Comparison of ENCODE assay signal across 12 mouse cellular contexts in genomic region chr15:25650371-25650770, GRCm38 (mm10). TPM values are rescaled to one million over a fixed set of nuclear protein-coding genes. Genes with fewer than 3 reads are reported as not detected.
A peak's percentile ranks its signal among the peaks of the same experiment; 100 is the strongest.
DNase-seq lines count a peak whose midpoint lies in the region; ATAC-seq and TF ChIP-seq lines count a peak whose summit lies in the region.
"Had no signal": no experiment of that assay in that cellular context is flagged by ENCODE, and none has a peak within 500 bp of the region (broad histone marks: within the 10 kb centered on the region; RNA-seq: fewer than 3 reads in every experiment).

No protein-coding gene starts in this region.

- WGBS in heart, embryonic 16.5 days: 21% methylated on average over 5 of the region's 5 CpGs
- WGBS in liver, embryonic 14.5 days (ENCODE audit: insufficient replicate concordance): 18% methylated on average over 5 of the region's 5 CpGs
- 81% methylated on average over 5 of the region's 5 CpGs for WGBS in forebrain, embryonic 15.5 days

- TF ChIP-seq EP300 in liver, embryonic 14.5 days (IDR thresholded peaks at IDR 0.05; ENCODE audit: low read depth): peak; percentile 59

- DNase-seq in urinary bladder, postnatal 36 days (ENCODE audit: low spot score in 2 of 2): peak; percentile 23 to 31
- DNase-seq in urinary bladder, postnatal 25 days (ENCODE audit: low spot score): no peak
- DNase-seq in liver, embryonic 14.5 days (ENCODE audit: low read depth in 3 of 3, low spot score in 3 of 3): peak; percentile 28 to 42 (median 30)
- DNase-seq in cerebellum, adult 9-11 months: no peak
- DNase-seq: cerebellum, postnatal 14 days; gastrocnemius, postnatal 36 days; kidney, adult 2 months; layer of hippocampus, postnatal 36 days had no signal

- no peak overlapping the region for H3K27ac ChIP-seq in heart, embryonic 16.5 days (ENCODE audit: low read length)
- no peak overlapping the region; the same call in 1 of the 2 replicates for H3K27ac ChIP-seq in liver, embryonic 14.5 days
- H3K27ac ChIP-seq in forebrain, embryonic 15.5 days (replicated peaks): no peak overlapping the region
- H3K27ac ChIP-seq: macrophage had no signal

- peaks cover 13% of the 10 kb centered on the region for H3K4me1 ChIP-seq in heart, embryonic 16.5 days (ENCODE audit: control insufficient read depth, insufficient read depth, low read length)
- peaks cover 6 to 37% of the 10 kb centered on the region in 2 experiments for H3K4me1 ChIP-seq in liver, embryonic 14.5 days (replicated peaks; ENCODE audit: control insufficient read depth in 2 of 2, insufficient read depth in 2 of 2, low read length in 1 of 2)
- H3K4me1 ChIP-seq in forebrain, embryonic 15.5 days: no peaks in the 10 kb centered on the region

- peak; percentile 86 for ATAC-seq in heart, embryonic 16.5 days (replicated peaks; ENCODE audit: extremely low read depth, insufficient read depth, low FRiP score)
- peak; percentile 84 for ATAC-seq in liver, embryonic 14.5 days (ENCODE audit: insufficient read depth)
- ATAC-seq in forebrain, embryonic 15.5 days (replicated peaks): no peak
- no peak for ATAC-seq in frontal cortex, adult (ENCODE audit: low TSS enrichment)

- H3K27me3 ChIP-seq in heart, embryonic 16.5 days (ENCODE audit: control insufficient read depth, insufficient read depth, low read length): peaks cover 21% of the 10 kb centered on the region
- no peaks in the 10 kb centered on the region for H3K27me3 ChIP-seq in liver, embryonic 14.5 days (ENCODE audit: control insufficient read depth, insufficient read depth, low read length)
- H3K27me3 ChIP-seq in forebrain, embryonic 15.5 days: 0 out of 2 replicates have a peak, but pooled peaks cover 13% of the 10 kb centered on the region

- peak overlapping the region; percentile 29; the same call in 1 of the 2 replicates for H3K4me2 ChIP-seq in heart, embryonic 16.5 days (ENCODE audit: low read depth, low read length)
- no peak overlapping the region for H3K4me2 ChIP-seq in liver, embryonic 14.5 days (ENCODE audit: low read depth)
- no peak overlapping the region for H3K4me2 ChIP-seq in forebrain, embryonic 15.5 days (replicated peaks)

- no peak overlapping the region for H3K9ac ChIP-seq in heart, embryonic 16.5 days (ENCODE audit: low read length)
- no peak overlapping the region; the same call in 1 of the 2 replicates for H3K9ac ChIP-seq in liver, embryonic 14.5 days (replicated peaks)
- H3K9ac ChIP-seq in forebrain, embryonic 15.5 days (replicated peaks): no peak overlapping the region

- TF ChIP-seq CTCF in liver, embryonic 14.5 days (IDR thresholded peaks at IDR 0.05; ENCODE audit: low read depth): no peak

- no peak overlapping the region for H3K4me3 ChIP-seq in heart, embryonic 16.5 days (ENCODE audit: low read length)
- no peak overlapping the region for H3K4me3 ChIP-seq in liver, embryonic 14.5 days (ENCODE audit: insufficient read depth in 1 of 2, low read depth in 2 of 2, low read length in 2 of 2)
- H3K4me3 ChIP-seq in forebrain, embryonic 15.5 days: no peak overlapping the region

- H3K36me3 ChIP-seq in heart, embryonic 16.5 days (ENCODE audit: control insufficient read depth, insufficient read depth): no peaks in the 10 kb centered on the region
- no peaks in the 10 kb centered on the region for H3K36me3 ChIP-seq in liver, embryonic 14.5 days (replicated peaks; ENCODE audit: control insufficient read depth, insufficient read depth, low read depth)
- H3K36me3 ChIP-seq in forebrain, embryonic 15.5 days: no peaks in the 10 kb centered on the region

- no peaks in the 10 kb centered on the region for H3K9me3 ChIP-seq in heart, embryonic 16.5 days (replicated peaks; ENCODE audit: control insufficient read depth, low read length)
- no peaks in the 10 kb centered on the region for H3K9me3 ChIP-seq in liver, embryonic 14.5 days (ENCODE audit: control insufficient read depth, low read length)
- H3K9me3 ChIP-seq in forebrain, embryonic 15.5 days: no peaks in the 10 kb centered on the region

RNA-seq across cellular contexts. Expression of gene Myo10, which starts 28.0 kb away (rescaled TPM):
- polyA plus RNA-seq in heart, embryonic 16.5 days (2015; fragmentation: Nextera tagmentation; extraction: Ambion mirVana): 14.9 and 15.1 TPM in 2 replicates
- polyA plus RNA-seq in liver, embryonic 14.5 days (2012; rRNA removed): 1.8 and 2.9 TPM in 2 replicates
- 2.6 and 4.5 TPM in 2 replicates for polyA plus RNA-seq in liver, embryonic 14.5 days (2014; fragmentation: Nextera tagmentation; extraction: Ambion mirVana)
- 43.0 and 48.1 TPM in 2 replicates for polyA plus RNA-seq in forebrain, embryonic 15.5 days (2015; fragmentation: Nextera tagmentation; extraction: Ambion mirVana)

Comparison
In these comparisons a context has a peak if more than half of its experiments do, and no peak if none do; other contexts are left out.
1. DNase-seq: peak in urinary bladder, postnatal 36 days (2 of 2) and liver, embryonic 14.5 days (3 of 3); none in urinary bladder, postnatal 25 days (single experiment) and cerebellum, adult 9-11 months (single experiment).
2. ATAC-seq: peak in heart, embryonic 16.5 days (single experiment) and liver, embryonic 14.5 days (single experiment); none in forebrain, embryonic 15.5 days (single experiment) and frontal cortex, adult (single experiment).